9 mouse cellular contexts compared by ENCODE assay signal in the genomic region with DNA sequence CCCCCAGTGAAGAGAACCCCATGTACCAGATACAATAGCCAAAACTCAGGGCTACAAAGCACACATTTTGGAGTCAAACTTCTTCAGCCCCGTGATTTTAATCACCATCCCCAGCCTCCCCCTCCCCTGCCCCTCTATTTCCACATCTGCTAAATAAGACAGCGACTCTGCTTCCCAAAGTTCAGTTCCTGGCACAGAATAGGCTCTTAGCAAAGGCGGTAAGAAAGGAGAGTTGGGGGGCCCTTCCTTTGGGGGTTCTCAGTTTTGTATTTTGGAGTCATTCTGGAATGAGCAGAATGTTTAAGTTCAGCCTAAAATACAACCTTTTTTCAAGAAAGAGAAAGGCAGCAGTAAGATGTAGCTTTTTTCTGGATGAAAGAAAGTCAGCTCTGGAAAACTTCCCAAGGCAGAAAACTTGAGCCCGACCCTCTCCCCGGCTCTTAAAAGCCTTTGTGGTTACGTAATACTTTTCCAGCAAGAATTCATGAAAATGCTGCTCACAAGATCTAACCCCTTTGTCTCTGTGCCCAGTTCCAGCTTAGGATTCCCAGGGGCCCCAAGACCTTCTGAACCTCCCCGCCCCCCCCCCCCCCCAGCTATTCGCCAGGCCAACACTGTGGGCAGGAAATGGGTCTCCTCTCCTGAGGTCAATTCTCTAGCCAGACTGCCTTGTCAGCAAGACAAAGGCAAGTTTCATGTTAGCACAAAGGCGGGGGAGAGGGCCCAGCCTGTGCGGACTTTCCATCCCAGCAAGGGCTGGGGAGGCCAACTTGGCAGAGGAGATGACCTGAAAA. TPM values are rescaled to one million over a fixed set of nuclear protein-coding genes. Genes with fewer than 3 reads are reported as not detected.
DNase-seq lines count a peak whose midpoint lies in the region; ATAC-seq and TF ChIP-seq lines count a peak whose summit lies in the region.
"Had no signal": no experiment of that assay in that cellular context is flagged by ENCODE, and none has a peak within 500 bp of the region (broad histone marks: within the 10 kb centered on the region; RNA-seq: fewer than 3 reads in every experiment).

No protein-coding gene starts in this region.

- peak; percentile 83 for ATAC-seq in embryonic facial prominence, embryonic 15.5 days (ENCODE audit: insufficient number of reproducible peaks, low FRiP score, low TSS enrichment, low read depth)
- ATAC-seq in heart, embryonic 14.5 days (ENCODE audit: insufficient number of reproducible peaks, insufficient read depth, low FRiP score, low read depth) = peak; percentile 81
- ATAC-seq in kidney, postnatal 0 days (replicated peaks; ENCODE audit: low FRiP score, low read depth) = peak; percentile 63
- peak; percentile 79; the same call in 1 of the 2 replicates for ATAC-seq in stomach, postnatal 0 days (ENCODE audit: low FRiP score, low TSS enrichment)

- no peaks in the 10 kb centered on the region for H3K27me3 ChIP-seq in embryonic facial prominence, embryonic 15.5 days
- H3K27me3 ChIP-seq in heart, embryonic 14.5 days (ENCODE audit: control insufficient read depth, insufficient read depth, low read length) = no peaks in the 10 kb centered on the region
- no peaks in the 10 kb centered on the region for H3K27me3 ChIP-seq in kidney, postnatal 0 days (ENCODE audit: insufficient read depth, low read length)
- no peaks in the 10 kb centered on the region for H3K27me3 ChIP-seq in stomach, postnatal 0 days (ENCODE audit: control insufficient read depth, insufficient read depth, low read length)
- H3K27me3 ChIP-seq: liver, embryonic 15.5 days had no signal

- H3K36me3 ChIP-seq in embryonic facial prominence, embryonic 15.5 days = peaks cover 44% of the 10 kb centered on the region
- peaks cover 28% of the 10 kb centered on the region for H3K36me3 ChIP-seq in heart, embryonic 14.5 days (ENCODE audit: control insufficient read depth, insufficient read depth, low read length)
- peaks cover 3% of the 10 kb centered on the region for H3K36me3 ChIP-seq in kidney, postnatal 0 days (ENCODE audit: insufficient read depth, low read length)
- peaks cover 14% of the 10 kb centered on the region for H3K36me3 ChIP-seq in stomach, postnatal 0 days (ENCODE audit: control insufficient read depth, insufficient read depth, low read length)
- H3K36me3 ChIP-seq: liver, embryonic 15.5 days had no signal

- peaks cover 2% of the 10 kb centered on the region; the same call in 1 of the 2 replicates for H3K4me1 ChIP-seq in lung, adult 2 months (ENCODE audit: control insufficient read depth, insufficient read depth, low read length)
- H3K4me1 ChIP-seq in embryonic facial prominence, embryonic 15.5 days = peaks cover 33% of the 10 kb centered on the region
- peaks cover 6 to 14% of the 10 kb centered on the region in 2 experiments; a peak in 3 of 4 replicates for H3K4me1 ChIP-seq in heart, embryonic 14.5 days (ENCODE audit: control insufficient read depth in 2 of 2, insufficient read depth in 2 of 2, low read length in 2 of 2)
- peaks cover 10% of the 10 kb centered on the region for H3K4me1 ChIP-seq in kidney, postnatal 0 days (replicated peaks; ENCODE audit: insufficient read depth, low read length)
- 0 out of 2 replicates have a peak, but pooled peaks cover 2% of the 10 kb centered on the region for H3K4me1 ChIP-seq in stomach, postnatal 0 days (replicated peaks; ENCODE audit: control insufficient read depth, insufficient read depth)

- H3K9me3 ChIP-seq in embryonic facial prominence, embryonic 15.5 days (replicated peaks) = no peaks in the 10 kb centered on the region
- H3K9me3 ChIP-seq in heart, embryonic 14.5 days (ENCODE audit: control insufficient read depth, low read length) = no peaks in the 10 kb centered on the region
- no peaks in the 10 kb centered on the region for H3K9me3 ChIP-seq in kidney, postnatal 0 days (replicated peaks; ENCODE audit: low read length)
- no peaks in the 10 kb centered on the region for H3K9me3 ChIP-seq in stomach, postnatal 0 days (ENCODE audit: control insufficient read depth, low read length)
- H3K9me3 ChIP-seq: liver, embryonic 15.5 days had no signal

- DNase-seq in lung, adult 18-20 months = peak; percentile 43
- DNase-seq in lung, adult 2 months = no peak
- peak; percentile 87 for DNase-seq in kidney, postnatal 0 days (ENCODE audit: low spot score)
- peak; percentile 68 to 88 for DNase-seq in lung, postnatal 4 days
- DNase-seq in stomach, postnatal 0 days (ENCODE audit: low spot score) = peak; percentile 36
- DNase-seq in urinary bladder, postnatal 25 days (ENCODE audit: low spot score) = no peak

- 36% methylated on average over 10 of the region's 10 CpGs for WGBS in lung, adult 2 months
- WGBS in embryonic facial prominence, embryonic 15.5 days = 7% methylated on average over 10 of the region's 10 CpGs
- WGBS in heart, embryonic 14.5 days = 41% methylated on average over 10 of the region's 10 CpGs
- WGBS in kidney, postnatal 0 days = 11% methylated on average over 10 of the region's 10 CpGs
- WGBS in stomach, postnatal 0 days = 24% methylated on average over 10 of the region's 10 CpGs

- H3K4me2 ChIP-seq in embryonic facial prominence, embryonic 15.5 days (replicated peaks) = no peak overlapping the region
- H3K4me2 ChIP-seq in heart, embryonic 14.5 days (ENCODE audit: low read length) = no peak overlapping the region
- H3K4me2 ChIP-seq in kidney, postnatal 0 days (ENCODE audit: low read length) = no peak overlapping the region
- no peak overlapping the region for H3K4me2 ChIP-seq in stomach, postnatal 0 days (replicated peaks; ENCODE audit: low read depth)
- H3K4me2 ChIP-seq: liver, embryonic 15.5 days had no signal

- no peak for TF ChIP-seq EP300 in stomach, postnatal 0 days (optimal IDR thresholded peaks at IDR 0.05)

- H3K27ac ChIP-seq in embryonic facial prominence, embryonic 15.5 days (replicated peaks) = peak overlapping the region; percentile 89
- peak overlapping the region; percentile 82 to 85 for H3K27ac ChIP-seq in heart, embryonic 14.5 days (replicated peaks in 1 of 2; ENCODE audit: control insufficient read depth in 1 of 2, insufficient read depth in 1 of 2, low read depth in 2 of 2, low read length in 2 of 2)
- peak overlapping the region; percentile 77 for H3K27ac ChIP-seq in kidney, postnatal 0 days
- H3K27ac ChIP-seq in stomach, postnatal 0 days (replicated peaks) = peak overlapping the region; percentile 83
- H3K27ac ChIP-seq: liver, embryonic 15.5 days had no signal

- no peak for TF ChIP-seq CTCF in lung, adult 2 months (IDR thresholded peaks at IDR 0.05; ENCODE audit: insufficient read depth, low read length)
- no peak for TF ChIP-seq CTCF in kidney, postnatal 0 days (IDR thresholded peaks at IDR 0.05; ENCODE audit: low read depth)
- no peak for TF ChIP-seq CTCF in stomach, postnatal 0 days (IDR thresholded peaks at IDR 0.05; ENCODE audit: low read depth)

- no peak overlapping the region for H3K4me3 ChIP-seq in lung, adult 2 months (replicated peaks; ENCODE audit: extremely low read depth, low read depth, low read length)
- H3K4me3 ChIP-seq in embryonic facial prominence, embryonic 15.5 days (replicated peaks) = no peak overlapping the region
- H3K4me3 ChIP-seq in heart, embryonic 14.5 days (ENCODE audit: control insufficient read depth in 1 of 2, insufficient read depth in 1 of 2, low read depth in 1 of 2, low read length in 2 of 2) = no peak overlapping the region
- H3K4me3 ChIP-seq in kidney, postnatal 0 days (replicated peaks; ENCODE audit: low read depth, low read length) = no peak overlapping the region
- H3K4me3 ChIP-seq in stomach, postnatal 0 days (ENCODE audit: low read depth, low read length) = no peak overlapping the region
- H3K4me3 ChIP-seq: liver, embryonic 15.5 days had no signal

- no peak overlapping the region for H3K9ac ChIP-seq in embryonic facial prominence, embryonic 15.5 days
- no peak overlapping the region for H3K9ac ChIP-seq in heart, embryonic 14.5 days (ENCODE audit: low read length)
- no peak overlapping the region for H3K9ac ChIP-seq in kidney, postnatal 0 days (ENCODE audit: low read depth, low read length)
- H3K9ac ChIP-seq in stomach, postnatal 0 days (ENCODE audit: low read length) = no peak overlapping the region
- H3K9ac ChIP-seq: liver, embryonic 15.5 days had no signal

- no peak for TF ChIP-seq POLR2A in lung, adult 2 months (IDR thresholded peaks at IDR 0.05; ENCODE audit: borderline replicate concordance, extremely low read depth, low read depth, low read length)

RNA-seq across cellular contexts. Expression of a gene that starts 35.9 kb away (rescaled TPM):
- polyA plus RNA-seq in lung, adult 2 months (2012; rRNA removed) = 8.1 and 10.7 TPM in 2 replicates
- 32.3 and 33.9 TPM in 2 replicates for polyA plus RNA-seq in embryonic facial prominence, embryonic 15.5 days (2015; fragmentation: Nextera tagmentation; extraction: Ambion mirVana)
- 12.6 and 13.3 TPM in 2 replicates for polyA plus RNA-seq in heart, embryonic 14.5 days (2014; fragmentation: Nextera tagmentation; extraction: Ambion mirVana)
- 6.6 TPM in 2 replicates for polyA plus RNA-seq in kidney, postnatal 0 days (2015; fragmentation: Nextera tagmentation; extraction: Ambion mirVana)
- 4.8 and 5.0 TPM in 2 replicates for polyA plus RNA-seq in stomach, postnatal 0 days (2015; fragmentation: Nextera tagmentation; extraction: Ambion mirVana)

Comparison
In these comparisons a context has a peak if more than half of its experiments do, and no peak if none do; other contexts are left out.
1. DNase-seq: peak in lung, adult 18-20 months (2 of 2), kidney, postnatal 0 days (single experiment), lung, postnatal 4 days (2 of 2) and stomach, postnatal 0 days (single experiment); none in lung, adult 2 months (single experiment) and urinary bladder, postnatal 25 days (single experiment).
2. Peak in every context shown above with its lines, with median percentiles within 50 percentile points of each other: ATAC-seq and H3K27ac ChIP-seq.